Mouse (Mus musculus) neutrophil, adult 5-6 weeks (primary cell): Measurements from ENCODE around the gene Stxbp6. TPM values are rescaled to one million over a fixed set of nuclear protein-coding genes. Genes with fewer than 3 reads are reported as not detected.

Source experiments
- ATAC-seq: fragments of 151-379, 151-347 bp; 2 replicates; pipeline ENCODE4 v1.8.0; 2017; ENCODE audit warnings: mild to moderate bottlenecking, moderate TSS enrichment; ENCODE audit not compliant: insufficient number of reproducible peaks, poor library complexity, low FRiP score, severe bottlenecking; ENCODE audit errors: extremely low read depth
- total RNA-seq: library from RNA; stranded (forward); fragments of 200-1000 nt; gene quantifications from 2 replicates; pipeline ENCODE4 v1.2.3, GENCODE M21; 2017

Stxbp6 gene
- total RNA-seq, 1 experiment from 2014 or later, result 3.7 TPM

- ATAC-seq, result no peak
Observed at GRCm38 (mm10) chr12:44859454-44859853, 215.1 kb downstream of the Stxbp6 start.

GRCm38 (mm10) chr12:44858110-44858885 is 216.2 kb downstream of the Stxbp6 start:
- peak; percentile 30; the same call in 1 of the 2 replicates for ATAC-seq

GRCm38 (mm10) chr12:44852024-44852423 is 222.5 kb downstream of the Stxbp6 start:
- no peak for ATAC-seq

GRCm38 (mm10) chr12:44850516-44850915 is 224.0 kb downstream of the Stxbp6 start:
- no peak for ATAC-seq

GRCm38 (mm10) chr12:44848483-44849221 is 225.9 kb downstream of the Stxbp6 start:
- ATAC-seq, result no peak

GRCm38 (mm10) chr12:44840585-44840984 is 233.9 kb downstream of the Stxbp6 start:
- no peak for ATAC-seq

- no peak for ATAC-seq
Observed at GRCm38 (mm10) chr12:44839594-44840373, 234.7 kb downstream of the Stxbp6 start.

- no peak for ATAC-seq
Observed at GRCm38 (mm10) chr12:44835879-44836467, 238.5 kb downstream of the Stxbp6 start.

- ATAC-seq, result no peak
Observed at GRCm38 (mm10) chr12:44811895-44812294, 262.6 kb downstream of the Stxbp6 start.

GRCm38 (mm10) chr12:44804213-44804612 is 270.3 kb downstream of the Stxbp6 start:
- ATAC-seq, result no peak
